Mouse (Mus musculus): ENCODE measurements at regions not wholly inside any gene's neighbourhood (a gene's known extent, or its start where the extent isn't known, plus 50 kb on each side); places are given as distances from the start of the nearest gene placed in this dataset.

DNA sequence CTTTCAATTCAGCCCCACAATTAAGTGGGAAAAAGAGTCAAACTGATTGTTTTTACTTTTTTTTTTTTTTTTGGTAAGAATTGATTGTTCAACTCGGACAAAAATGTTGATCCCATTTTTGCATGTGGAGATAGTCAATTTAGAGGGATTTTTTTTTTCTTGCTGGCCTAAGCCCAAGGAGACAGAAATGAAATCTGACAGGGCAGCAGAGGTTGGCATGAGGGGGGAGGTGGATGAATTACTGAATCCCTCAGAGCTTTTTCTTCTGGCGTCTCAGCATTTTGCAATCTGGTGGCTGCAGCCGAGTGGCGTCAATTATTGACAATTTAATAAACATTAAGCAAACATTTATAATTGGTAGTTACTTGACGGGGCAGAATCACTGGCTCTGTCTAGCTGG lies 356.6 kb downstream of the Cd83 start:
- DNase-seq = no peak

GRCm38 (mm10) chr13:44145441-44145840 lies 360.9 kb downstream of the Cd83 start:
- no peak for DNase-seq

DNA sequence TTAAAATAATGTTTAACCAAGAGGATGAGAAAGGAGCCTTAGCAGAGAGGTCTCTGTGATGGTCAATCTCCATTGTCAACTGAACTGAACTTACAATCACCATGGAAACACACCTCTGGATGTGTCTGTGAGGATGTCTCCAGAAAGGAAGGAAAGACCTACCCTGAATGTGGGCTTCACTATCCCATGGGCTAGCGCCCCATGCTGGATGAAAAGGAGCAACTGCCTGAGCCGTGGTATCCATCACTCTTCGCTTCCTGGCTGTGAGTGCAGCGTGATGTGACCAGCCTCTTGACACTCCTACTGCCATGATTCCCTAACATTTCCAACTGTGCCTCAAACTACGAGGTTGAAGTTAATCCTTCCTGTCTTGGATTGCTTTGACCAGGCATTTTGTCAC lies 363.3 kb downstream of the Cd83 start:
- no peak for DNase-seq

- DNase-seq = no peak
Observed at GRCm38 (mm10) chr13:44149499-44149898, 364.9 kb downstream of the Cd83 start.

GRCm38 (mm10) chr13:44151526-44151925 lies 367.0 kb downstream of the Cd83 start:
- DNase-seq = no peak

- DNase-seq = no peak
Observed at GRCm38 (mm10) chr13:44152806-44153613, 368.4 kb downstream of the Cd83 start.

GRCm38 (mm10) chr13:44153784-44154183 lies 369.2 kb downstream of the Cd83 start:
- no peak for DNase-seq

DNA sequence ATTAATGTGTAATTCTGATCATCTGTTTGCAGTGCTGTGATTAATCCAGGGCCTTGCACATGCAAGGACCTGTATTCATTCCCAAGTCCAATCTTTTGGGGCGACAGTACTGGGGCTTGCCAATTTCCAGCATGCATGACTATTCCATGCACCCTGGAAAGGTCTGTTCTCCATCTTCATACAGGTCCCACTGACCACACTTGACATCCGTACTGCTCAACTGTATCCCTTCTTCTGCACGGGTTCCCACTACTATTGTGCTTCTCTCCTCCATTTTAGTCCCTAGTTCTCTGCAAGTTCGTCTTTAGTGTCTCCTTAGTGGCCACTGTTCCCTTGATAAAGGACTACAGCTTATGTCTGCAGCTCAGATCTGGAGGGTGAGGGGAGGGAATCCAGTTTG lies 371.4 kb downstream of the Cd83 start:
- no peak for DNase-seq

- DNase-seq = no peak
Observed at GRCm38 (mm10) chr13:44156546-44156945, 372.0 kb downstream of the Cd83 start.

DNA sequence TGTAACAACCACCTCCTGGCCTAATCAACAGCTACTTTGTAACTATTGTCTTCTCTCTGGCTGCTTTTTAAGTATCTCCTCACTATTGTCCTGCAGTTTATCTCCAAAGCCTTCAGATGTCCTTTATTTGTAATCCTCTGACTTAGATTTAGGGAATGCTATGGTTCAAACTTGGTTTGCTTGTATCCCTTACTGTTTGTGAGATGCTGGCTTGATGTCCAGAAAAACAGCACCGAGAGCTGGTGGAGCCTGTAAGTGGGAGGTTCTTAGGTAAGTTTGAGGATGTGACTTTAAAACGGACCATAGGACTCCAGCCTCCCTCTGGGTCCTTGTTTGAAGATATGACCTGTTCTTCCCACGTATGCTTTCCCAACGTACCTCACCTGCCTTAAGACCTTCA lies 372.7 kb downstream of the Cd83 start:
- no peak for DNase-seq

- no peak for DNase-seq
Observed at GRCm38 (mm10) chr13:44158364-44158763, 373.8 kb downstream of the Cd83 start.

DNA sequence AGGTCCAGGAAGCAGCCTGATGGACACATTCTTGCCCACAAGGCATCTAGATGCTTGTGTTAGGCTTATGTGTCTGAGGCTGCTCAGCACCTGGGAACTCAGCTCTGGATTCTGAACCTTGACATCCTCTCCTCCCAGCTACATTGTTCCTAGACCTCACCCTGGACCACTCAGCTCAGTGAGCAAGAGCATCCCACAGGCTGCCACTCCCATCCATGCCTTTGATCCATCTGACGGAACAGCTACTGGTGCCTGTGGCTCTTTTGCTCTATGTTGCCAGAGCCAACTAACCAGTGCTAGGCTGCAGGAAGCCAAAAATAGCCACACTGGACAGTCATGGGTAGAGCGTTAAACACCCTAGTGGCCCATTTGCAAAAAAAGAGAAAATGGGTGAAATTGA lies 374.8 kb downstream of the Cd83 start:
- DNase-seq = no peak

- no peak for DNase-seq
Observed at GRCm38 (mm10) chr13:44164746-44165145, 380.2 kb downstream of the Cd83 start.

- no peak for DNase-seq
Observed at GRCm38 (mm10) chr13:44167186-44167585, 382.6 kb downstream of the Cd83 start.

- DNase-seq = no peak
Observed at GRCm38 (mm10) chr13:44168186-44168585, 383.6 kb downstream of the Cd83 start.

DNA sequence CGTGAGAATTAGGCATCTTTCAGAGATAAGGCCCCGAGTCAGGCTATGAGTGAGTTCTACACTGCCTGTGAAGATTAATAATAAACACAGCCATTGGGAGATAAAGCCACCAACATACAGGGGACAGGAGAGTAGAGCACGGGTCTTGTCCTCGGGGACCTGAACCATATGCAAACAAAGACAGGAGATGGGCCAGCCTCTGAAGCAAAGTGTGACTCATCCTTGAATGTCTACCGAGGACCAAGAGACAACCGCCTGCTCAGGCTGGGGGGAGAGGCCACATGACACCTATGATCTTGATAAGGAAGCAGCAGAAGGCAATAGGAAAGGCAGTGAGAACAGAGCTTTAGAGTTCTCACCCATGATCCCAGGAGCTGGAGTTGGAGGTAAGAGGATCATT lies 387.1 kb downstream of the Cd83 start:
- no peak for DNase-seq

GRCm38 (mm10) chr13:44172701-44173100 lies 388.1 kb downstream of the Cd83 start:
- no peak for DNase-seq

DNA sequence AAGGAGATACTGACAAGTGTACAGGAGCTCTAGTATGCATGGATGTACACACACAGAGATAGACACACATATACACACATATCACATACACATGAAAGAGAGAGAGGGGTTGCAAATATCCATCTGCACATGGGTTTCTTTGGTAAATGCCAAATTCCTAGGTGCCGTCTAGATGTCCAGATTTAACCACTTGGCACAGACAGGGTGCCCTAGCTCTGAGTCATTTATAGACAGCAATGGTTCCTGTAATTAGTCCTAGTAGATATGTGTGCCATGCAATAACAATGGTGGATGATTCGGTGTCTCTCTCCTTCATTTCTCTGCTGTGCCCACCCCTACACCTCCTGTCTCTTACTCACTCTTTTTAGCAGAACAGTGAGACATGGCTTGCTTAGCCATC lies 389.7 kb downstream of the Cd83 start:
- no peak for DNase-seq

GRCm38 (mm10) chr13:44175300-44176036 lies 390.9 kb downstream of the Cd83 start:
- DNase-seq = no peak

- DNase-seq = no peak
Observed at GRCm38 (mm10) chr13:44176121-44176520, 391.5 kb downstream of the Cd83 start.

- no peak for DNase-seq
Observed at GRCm38 (mm10) chr13:44178006-44178405, 393.4 kb downstream of the Cd83 start.

DNA sequence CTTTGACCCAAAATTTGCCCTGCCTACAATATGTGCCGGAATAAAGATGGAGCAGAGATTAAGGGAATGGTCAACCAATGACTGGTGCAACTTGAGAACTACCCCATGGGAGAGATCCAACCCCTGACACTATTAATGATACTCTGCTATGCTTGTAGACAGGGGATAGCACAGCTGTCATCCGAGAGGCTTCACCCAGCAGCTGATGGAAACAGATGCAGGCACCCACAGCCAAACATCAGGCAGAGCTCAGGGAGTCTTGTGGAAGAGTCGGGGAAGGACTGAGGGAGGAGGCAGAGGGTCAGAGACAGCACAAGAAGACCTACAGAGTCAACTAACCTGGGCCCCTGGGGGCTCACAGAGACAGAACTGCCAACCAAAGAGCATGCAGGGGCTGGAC lies 395.8 kb downstream of the Cd83 start:
- no peak for DNase-seq

DNA sequence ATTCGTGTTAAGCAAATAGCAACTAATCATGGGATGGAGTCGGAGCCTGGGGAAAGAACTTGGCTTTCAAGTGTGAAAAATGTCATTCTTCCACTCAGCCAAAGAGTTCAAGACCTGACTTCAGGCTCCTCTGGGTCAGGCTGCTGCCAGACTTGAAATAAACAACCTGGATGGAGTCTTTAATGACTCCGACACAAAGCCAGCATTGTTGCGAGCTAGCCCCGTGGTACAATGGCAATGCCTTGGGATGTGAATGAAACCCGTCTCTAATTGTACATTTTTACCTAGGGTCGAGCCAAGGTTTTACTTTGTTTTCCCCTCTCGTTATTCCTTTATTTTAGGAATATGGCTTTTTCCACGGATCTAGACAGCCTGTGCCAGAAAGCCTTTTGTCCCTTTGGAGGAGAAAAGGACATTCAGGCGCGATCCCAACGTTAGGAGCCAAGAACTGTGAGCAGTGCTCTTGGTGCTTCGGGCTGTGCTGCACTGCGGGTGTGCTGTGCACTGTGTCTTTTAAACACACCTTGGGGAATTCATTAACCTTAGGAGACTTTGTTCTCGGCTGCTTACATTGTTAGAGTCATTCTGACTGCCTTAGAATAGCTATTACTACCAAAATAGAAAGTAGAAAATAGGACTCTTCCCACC lies 398.1 kb downstream of the Cd83 start:
- peak; percentile 42 for DNase-seq

All from adrenal gland, postnatal 10 days (tissue).